Mouse (Mus musculus): ENCODE data around the gene Smarcd3. TPM values are rescaled to one million over a fixed set of nuclear protein-coding genes. Genes with fewer than 3 reads are reported as not detected.

The Smarcd3 gene
- polyA plus RNA-seq, 1 experiment from 2014 or later: 108 TPM

DNA sequence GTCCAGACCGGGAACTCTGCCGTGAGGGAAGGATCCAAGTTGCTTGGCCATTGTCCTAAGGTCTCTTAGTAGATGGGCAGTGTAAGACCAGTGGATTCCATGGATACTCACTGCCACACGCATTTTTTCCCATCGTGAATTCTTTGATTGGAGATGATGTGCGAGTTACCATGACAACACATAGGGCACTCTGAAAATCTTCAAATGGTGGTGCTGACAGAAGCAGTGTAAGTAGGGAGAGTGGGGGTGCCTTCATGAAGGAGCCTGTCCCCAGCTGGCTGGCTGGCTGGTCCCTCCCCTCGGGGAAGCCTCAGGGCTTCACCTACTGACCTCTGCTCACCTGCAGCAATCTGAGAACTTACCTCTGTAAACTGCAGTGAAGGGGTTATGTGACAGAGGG lies 14.9 kb upstream of the Smarcd3 start:
- 74% methylated on average over 6 of the region's 6 CpGs for WGBS

DNA sequence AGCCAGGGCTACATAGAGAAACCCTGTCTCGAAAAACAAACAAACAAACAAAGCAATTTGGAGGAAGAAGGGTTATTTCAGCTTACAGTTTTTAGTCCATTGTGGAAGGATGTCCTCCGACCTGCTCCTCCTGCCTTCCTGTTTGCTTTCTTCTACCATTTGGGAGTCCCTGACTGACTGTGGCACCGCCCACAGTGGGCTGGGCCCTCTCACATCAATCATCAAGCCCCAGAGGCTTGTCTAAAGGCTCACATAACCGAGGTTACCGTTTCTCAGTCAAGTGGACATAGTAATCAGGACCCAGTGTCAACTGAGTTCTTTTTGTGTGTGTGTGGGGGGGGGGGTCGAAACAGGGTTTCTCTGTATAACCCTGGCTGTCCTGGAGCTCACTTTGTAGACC lies 13.9 kb upstream of the Smarcd3 start:
- ATAC-seq (ENCODE audit: low FRiP score, low read depth): no peak
- no peak overlapping the region for H3K9ac ChIP-seq (replicated peaks)
- 71% methylated on average over 6 of the region's 6 CpGs for whole genome bisulfite sequencing
- H3K4me1 ChIP-seq: peaks cover 12% of the 10 kb centered on the region
- H3K27ac ChIP-seq (replicated peaks): no peak overlapping the region
- no peaks in the 10 kb centered on the region for H3K27me3 ChIP-seq
- H3K4me3 ChIP-seq: no peak overlapping the region
- no peaks in the 10 kb centered on the region for H3K36me3 ChIP-seq
- H3K9me3 ChIP-seq: no peaks in the 10 kb centered on the region
- no peak overlapping the region for H3K4me2 ChIP-seq (replicated peaks)

More for the DNA sequence above, 14.9 kb upstream of the Smarcd3 start:
- Histone ChIP-seq H3K4me3 (no peak overlapping the region), H3K4me2 (replicated peaks) (no peak overlapping the region), H3K27me3 (no peaks in the 10 kb centered on the region), H3K9me3 (no peaks in the 10 kb centered on the region), H3K9ac (replicated peaks) (no peak overlapping the region), H3K4me1 (peaks cover 12% of the 10 kb centered on the region), H3K27ac (replicated peaks) (no peak overlapping the region), H3K36me3 (no peaks in the 10 kb centered on the region)
- ATAC-seq (ENCODE audit: low FRiP score, low read depth): no peak

DNA sequence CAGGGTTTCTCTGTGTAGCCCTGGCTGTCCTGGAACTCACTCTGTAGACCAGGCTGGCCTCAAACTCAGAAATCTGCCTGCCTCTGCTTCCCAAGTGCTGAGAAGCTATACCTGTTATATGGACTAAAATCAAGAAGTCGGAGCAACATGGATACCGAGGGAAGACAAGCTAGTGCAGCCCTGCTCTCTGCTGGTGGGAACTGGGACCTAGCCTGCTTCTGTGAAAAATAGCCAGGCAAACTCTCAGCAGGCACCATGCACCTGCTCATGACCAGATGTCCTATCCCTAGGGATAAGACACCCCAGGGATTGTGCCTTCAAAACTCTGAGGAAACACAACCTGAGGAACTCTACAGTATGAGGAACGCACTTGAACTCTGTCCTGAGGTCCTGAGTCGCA lies 12.8 kb upstream of the Smarcd3 start:
- H3K9ac ChIP-seq (replicated peaks): no peak overlapping the region
- H3K4me1 ChIP-seq: peaks cover 12% of the 10 kb centered on the region
- H3K27ac ChIP-seq (replicated peaks): no peak overlapping the region
- H3K9me3 ChIP-seq: no peaks in the 10 kb centered on the region
- H3K4me3 ChIP-seq: no peak overlapping the region
- no peak overlapping the region for H3K4me2 ChIP-seq (replicated peaks)
- H3K27me3 ChIP-seq: no peaks in the 10 kb centered on the region
- H3K36me3 ChIP-seq: no peaks in the 10 kb centered on the region
- WGBS: 81% methylated on average over 4 of the region's 4 CpGs
- no peak for ATAC-seq (ENCODE audit: low FRiP score, low read depth)

DNA sequence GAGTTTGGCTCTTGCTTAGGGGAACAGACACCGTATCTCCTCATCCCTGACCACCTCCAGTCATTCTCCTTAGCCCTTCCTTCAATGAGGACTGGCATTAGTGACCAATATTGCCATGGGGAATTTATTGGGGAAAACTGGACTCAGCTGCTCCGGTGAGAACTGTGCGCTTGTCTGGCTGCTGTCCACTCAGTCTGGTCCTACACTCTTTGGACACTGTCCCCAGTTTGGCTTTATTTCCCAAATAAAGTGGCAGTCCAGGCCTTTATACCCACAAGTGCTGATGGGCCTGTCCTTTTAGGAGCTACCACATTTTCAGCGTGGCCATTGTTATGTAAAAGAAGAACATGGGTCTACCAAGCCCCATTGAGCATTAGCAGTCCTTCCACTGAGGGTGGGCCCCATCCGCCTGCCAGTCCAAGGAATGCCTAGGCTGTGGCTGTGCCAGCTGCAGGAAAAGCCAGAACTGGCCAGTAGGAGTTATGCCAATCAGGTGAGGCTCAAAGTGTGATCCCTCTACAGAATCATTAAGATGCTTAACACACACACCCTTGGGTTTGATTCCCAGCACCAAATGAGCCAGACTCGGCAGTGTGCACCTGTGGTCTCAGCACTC lies 11.4 kb upstream of the Smarcd3 start:
- Histone ChIP-seq H3K27ac (replicated peaks) (no peak overlapping the region), H3K4me3 (no peak overlapping the region), H3K36me3 (no peaks in the 10 kb centered on the region), H3K27me3 (0 out of 2 replicates have a peak, but pooled peaks cover 7% of the 10 kb centered on the region), H3K4me2 (replicated peaks) (no peak overlapping the region), H3K4me1 (peaks cover 12% of the 10 kb centered on the region), H3K9me3 (no peaks in the 10 kb centered on the region), H3K9ac (replicated peaks) (no peak overlapping the region)
- no peak for ATAC-seq (ENCODE audit: low FRiP score, low read depth)
- WGBS: 63% methylated on average over 6 of the region's 6 CpGs

DNA sequence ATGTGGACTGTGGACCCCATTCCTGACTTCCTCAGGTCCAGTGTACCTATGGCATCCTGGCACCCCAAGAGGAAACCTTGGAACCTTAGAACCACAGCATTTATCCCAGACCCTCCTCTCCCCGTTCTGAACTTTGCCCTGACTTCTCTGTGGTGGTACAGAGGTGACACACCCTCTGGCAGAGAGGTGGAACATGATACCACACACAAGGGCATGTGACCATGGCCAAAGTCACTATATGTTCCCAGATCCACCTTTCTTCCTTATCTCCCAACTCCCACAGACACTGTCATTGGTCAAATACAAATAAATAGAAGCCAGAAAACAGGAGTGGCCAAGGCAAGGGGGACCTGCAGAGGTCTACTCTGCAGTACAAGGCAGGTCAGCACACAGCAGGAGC lies 10.9 kb upstream of the Smarcd3 start:
- 0 out of 2 replicates have a peak, but pooled peaks cover 10% of the 10 kb centered on the region for H3K27me3 ChIP-seq
- WGBS: 54% methylated on average over 1 of the region's 1 CpGs
- no peak for ATAC-seq (ENCODE audit: low FRiP score, low read depth)
- H3K9ac ChIP-seq (replicated peaks): no peak overlapping the region
- H3K4me1 ChIP-seq: peaks cover 12% of the 10 kb centered on the region
- H3K36me3 ChIP-seq: no peaks in the 10 kb centered on the region
- no peak overlapping the region for H3K4me3 ChIP-seq
- H3K27ac ChIP-seq (replicated peaks): no peak overlapping the region
- H3K9me3 ChIP-seq: no peaks in the 10 kb centered on the region
- H3K4me2 ChIP-seq (replicated peaks): no peak overlapping the region

DNA sequence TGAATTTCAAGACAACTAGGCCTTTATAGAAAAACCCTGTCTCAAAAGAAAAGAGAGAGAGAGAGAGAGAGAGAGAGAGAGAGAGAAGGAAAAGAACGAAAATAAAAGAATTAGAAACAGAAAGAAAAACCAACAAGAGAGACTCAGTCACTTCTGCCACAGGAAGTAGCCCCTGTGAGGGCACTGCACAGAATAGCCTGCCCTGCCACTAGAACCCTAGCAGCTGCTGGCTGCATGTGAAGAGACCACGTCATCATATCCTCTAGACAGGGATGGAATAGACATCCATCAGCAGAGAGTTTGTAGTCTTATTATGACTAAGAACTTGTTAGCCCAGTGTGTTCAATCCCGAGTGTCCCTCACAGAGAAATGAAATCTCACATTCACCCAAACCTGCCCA lies 5.5 kb upstream of the Smarcd3 start:
- H3K36me3 ChIP-seq: no peaks in the 10 kb centered on the region
- H3K27ac ChIP-seq (replicated peaks): no peak overlapping the region
- H3K9ac ChIP-seq (replicated peaks): no peak overlapping the region
- WGBS: 80% methylated on average over 3 of the region's 3 CpGs
- no peak overlapping the region for H3K4me2 ChIP-seq (replicated peaks)
- H3K27me3 ChIP-seq: peaks cover 17% of the 10 kb centered on the region; the same call in 1 of the 2 replicates
- peaks cover 4% of the 10 kb centered on the region for H3K4me1 ChIP-seq
- ATAC-seq (ENCODE audit: low FRiP score, low read depth): no peak
- no peaks in the 10 kb centered on the region for H3K9me3 ChIP-seq
- no peak overlapping the region for H3K4me3 ChIP-seq

DNA sequence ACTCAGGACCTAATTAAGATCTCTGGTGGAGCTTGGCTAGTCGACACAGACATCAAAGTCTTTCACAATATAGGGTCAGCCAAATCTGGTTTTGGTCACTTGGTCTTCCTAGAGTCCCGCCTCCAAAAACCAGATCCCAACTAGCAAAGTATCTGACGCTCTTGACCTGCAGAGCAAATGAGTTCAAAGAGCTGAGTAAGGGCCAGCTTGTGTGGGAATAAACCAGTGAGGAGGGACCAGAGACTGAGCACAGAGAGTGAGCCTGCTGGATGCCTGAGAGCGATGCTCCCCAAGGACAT lies 560 bp upstream of the Smarcd3 start:
- peak overlapping the region; percentile 58; the same call in 1 of the 2 replicates for H3K4me3 ChIP-seq
- H3K9me3 ChIP-seq: no peaks in the 10 kb centered on the region
- peaks cover 46% of the 10 kb centered on the region for H3K27me3 ChIP-seq
- H3K4me2 ChIP-seq (replicated peaks): peak overlapping the region; percentile 80
- WGBS: 31% methylated on average over 4 of the region's 4 CpGs
- ATAC-seq (ENCODE audit: low FRiP score, low read depth): 0 out of 2 replicates have a peak, but pooled peaks have one; percentile 23
- H3K4me1 ChIP-seq: peaks cover 19% of the 10 kb centered on the region
- H3K36me3 ChIP-seq: no peaks in the 10 kb centered on the region
- peak overlapping the region; percentile 76; the same call in 1 of the 2 replicates for H3K9ac ChIP-seq (replicated peaks)
- H3K27ac ChIP-seq (replicated peaks): no peak overlapping the region

DNA sequence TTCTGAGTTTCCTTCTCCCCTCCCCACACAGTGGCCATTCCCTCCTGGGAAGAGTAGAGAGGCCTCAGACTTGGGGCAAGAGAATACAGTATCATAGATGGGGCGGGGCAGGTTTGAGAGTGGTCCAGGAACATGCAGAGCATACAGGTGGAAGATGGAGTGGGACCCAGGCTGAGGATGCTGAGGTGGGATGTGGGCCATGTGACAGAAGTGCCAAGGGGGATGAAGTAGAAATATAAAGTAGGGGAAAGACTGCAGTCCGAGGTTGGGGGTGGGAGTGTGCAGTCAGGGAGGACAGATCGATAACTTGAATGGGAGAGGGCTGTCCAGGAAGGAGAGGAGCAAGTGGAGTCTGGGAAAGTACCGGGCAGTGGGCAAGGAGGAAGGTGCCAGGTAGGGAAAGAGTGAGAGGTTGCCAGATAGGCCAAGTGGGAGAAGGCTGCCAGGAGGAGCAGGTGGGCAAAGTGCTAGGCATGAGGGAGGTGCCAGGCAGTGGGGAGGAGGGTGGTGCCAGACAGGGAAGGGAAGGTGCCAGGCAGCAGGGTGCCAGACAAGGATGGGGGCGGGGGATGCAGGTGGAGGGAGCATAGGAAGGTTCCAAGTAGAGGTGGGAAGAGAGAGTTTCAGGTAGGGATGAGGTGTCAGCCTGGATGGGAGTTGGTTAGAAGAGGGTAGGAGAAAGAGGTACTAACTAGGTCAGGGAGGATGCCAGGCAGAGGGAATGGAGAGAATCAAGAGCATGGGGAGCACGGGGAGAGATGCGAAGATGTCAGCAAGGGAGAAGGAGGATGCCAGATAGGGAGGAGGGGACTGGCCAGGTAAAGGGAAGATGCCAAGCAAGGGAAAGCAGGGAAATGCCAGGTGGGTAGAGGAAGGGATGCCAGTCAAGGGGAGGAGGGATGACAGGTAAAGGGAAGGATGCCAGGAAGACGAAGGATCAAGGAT lies 898 bp downstream of the Smarcd3 start:
- Histone ChIP-seq H3K4me1 (peaks cover 19% of the 10 kb centered on the region), H3K4me2 (replicated peaks) (peak overlapping the region; percentile 80), H3K9me3 (no peaks in the 10 kb centered on the region), H3K27me3 (peaks cover 46% of the 10 kb centered on the region), H3K27ac (replicated peaks) (no peak overlapping the region), H3K36me3 (no peaks in the 10 kb centered on the region), H3K4me3 (peak overlapping the region; percentile 58), H3K9ac (replicated peaks) (peak overlapping the region; percentile 76)
- ATAC-seq (ENCODE audit: low FRiP score, low read depth): no peak
- WGBS: 42% methylated on average over 8 of the region's 8 CpGs

- Histone ChIP-seq H3K27ac (replicated peaks) (no peak overlapping the region), H3K4me1 (peaks cover 19% of the 10 kb centered on the region), H3K36me3 (no peaks in the 10 kb centered on the region), H3K4me3 (no peak overlapping the region), H3K4me2 (replicated peaks) (no peak overlapping the region), H3K27me3 (peaks cover 46% of the 10 kb centered on the region), H3K9me3 (no peaks in the 10 kb centered on the region), H3K9ac (replicated peaks) (no peak overlapping the region)
- no peak for ATAC-seq (ENCODE audit: low FRiP score, low read depth)
- WGBS: 65% methylated on average over 7 of the region's 7 CpGs
These were observed 1.7 kb downstream of the Smarcd3 start for GRCm38 (mm10) chr5:24622386-24623040.

GRCm38 (mm10) chr5:24620626-24621025 lies 3.6 kb downstream of the Smarcd3 start:
- H3K27ac ChIP-seq (replicated peaks): no peak overlapping the region
- 75% methylated on average over 8 of the region's 8 CpGs for WGBS
- H3K4me3 ChIP-seq: no peak overlapping the region
- H3K9ac ChIP-seq (replicated peaks): no peak overlapping the region
- no peak for ATAC-seq (ENCODE audit: low FRiP score, low read depth)
- H3K36me3 ChIP-seq: no peaks in the 10 kb centered on the region
- H3K9me3 ChIP-seq: no peaks in the 10 kb centered on the region
- H3K27me3 ChIP-seq: peaks cover 45% of the 10 kb centered on the region
- no peak overlapping the region for H3K4me2 ChIP-seq (replicated peaks)
- peaks cover 19% of the 10 kb centered on the region for H3K4me1 ChIP-seq

DNA sequence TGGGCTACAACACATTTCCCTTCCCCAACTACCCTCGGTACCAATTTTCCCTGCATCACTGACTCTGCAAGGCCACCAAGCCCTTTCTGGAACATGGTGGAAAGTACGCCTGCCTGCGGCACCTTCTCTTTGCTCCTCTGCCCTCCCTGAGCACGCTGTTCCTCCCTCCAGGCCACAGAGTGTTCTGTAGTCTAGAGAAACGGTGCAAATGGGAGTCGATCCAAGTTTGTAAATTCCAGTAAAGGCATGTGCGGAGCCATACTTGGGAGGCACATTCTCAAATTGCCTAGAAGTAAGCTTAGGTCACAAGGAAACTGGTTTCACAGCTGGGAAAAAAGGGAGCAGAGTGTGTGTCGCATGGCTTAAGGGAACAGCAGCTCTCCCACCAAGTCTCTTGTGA lies 4.1 kb downstream of the Smarcd3 start:
- Histone ChIP-seq H3K4me2 (replicated peaks) (no peak overlapping the region), H3K27ac (replicated peaks) (no peak overlapping the region), H3K4me1 (peaks cover 19% of the 10 kb centered on the region), H3K9me3 (no peaks in the 10 kb centered on the region), H3K9ac (replicated peaks) (no peak overlapping the region), H3K27me3 (peaks cover 43% of the 10 kb centered on the region), H3K36me3 (no peaks in the 10 kb centered on the region), H3K4me3 (no peak overlapping the region)
- ATAC-seq (ENCODE audit: low FRiP score, low read depth): no peak
- 80% methylated on average over 8 of the region's 8 CpGs for whole genome bisulfite sequencing

DNA sequence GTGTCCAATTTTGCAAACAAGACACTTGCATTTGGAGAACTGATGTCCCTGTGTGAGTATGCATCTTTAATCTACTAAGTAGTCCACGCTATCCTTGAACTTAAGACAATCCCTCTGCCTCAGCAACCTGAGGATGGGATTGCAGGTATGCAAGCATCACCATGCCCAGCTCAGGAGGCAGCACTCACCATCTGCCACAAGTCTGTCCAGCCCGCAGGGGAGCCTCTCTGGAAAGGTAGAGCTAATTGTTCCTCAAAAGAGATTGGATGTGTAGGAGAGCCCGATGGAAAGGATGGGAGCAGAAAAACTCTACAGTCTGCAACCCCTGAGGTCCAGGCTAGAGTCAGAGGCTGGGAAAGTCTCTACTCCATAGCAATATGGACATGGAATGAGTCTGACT lies 5.3 kb downstream of the Smarcd3 start:
- no peak overlapping the region for H3K9ac ChIP-seq (replicated peaks)
- no peak overlapping the region for H3K4me3 ChIP-seq
- no peak for ATAC-seq (ENCODE audit: low FRiP score, low read depth)
- H3K27ac ChIP-seq (replicated peaks): no peak overlapping the region
- H3K4me1 ChIP-seq: peaks cover 8% of the 10 kb centered on the region
- 82% methylated on average over 3 of the region's 3 CpGs for WGBS
- no peaks in the 10 kb centered on the region for H3K36me3 ChIP-seq
- H3K4me2 ChIP-seq (replicated peaks): no peak overlapping the region
- H3K27me3 ChIP-seq: peaks cover 33% of the 10 kb centered on the region
- H3K9me3 ChIP-seq: no peaks in the 10 kb centered on the region
